Mouse (Mus musculus) gastrocnemius, postnatal 36 days (tissue): ENCODE data around the gene Zfp169. TPM values are rescaled to one million over a fixed set of nuclear protein-coding genes. Genes with fewer than 3 reads are reported as not detected.

Source experiments
- DNase-seq, 2 experiments: peaks; one replicate each; pipeline ENCODE4 v3.0.0; 2022
- intact Hi-C: fragments of 180-260 bp; cut with DNase I; formaldehyde crosslinking; loops from one replicate; pipeline ENCODE4 v1.15.1; 2025
- long read RNA-seq, 2 experiments: library from polyadenylated mRNA; stranded (forward); transcript quantifications; one replicate each; pipeline ENCODE4 v2.0.0; 2021
- total RNA-seq, 2 experiments: library from RNA; stranded (reverse); gene quantifications; 2 replicates each; pipeline ENCODE4 v1.2.3; 2021

Zfp169 gene
- 1 to 10 TPM; 2.2 to 3.6 TPM for total RNA-seq
- long read RNA-seq, experiment 1, result 0 reads
- long read RNA-seq, experiment 2, result 0 reads

- intact Hi-C loops, result no loop called here
- peak; percentile 54 to 60 for DNase-seq
Measured at GRCm38 (mm10) chr13:48513003-48513929, at the start of gene Zfp169, which contains the start of gene A830005F24Rik. TSS of gene Zfp169 (minus strand) at chr13:48513451. TSS of gene A830005F24Rik (plus strand) at chr13:48513570.

GRCm38 (mm10) chr13:48562336-48562735 is 49.1 kb upstream of the Zfp169 start:
- intact Hi-C loops, result no loop called here
- no peak for DNase-seq

GRCm38 (mm10) chr13:48561481-48561880 is 48.2 kb upstream of the Zfp169 start:
- intact Hi-C loops, result no loop called here
- DNase-seq, result no peak

- no peak for DNase-seq
- intact Hi-C loops, result no loop called here
Measured at GRCm38 (mm10) chr13:48555976-48556375, 42.7 kb upstream of the Zfp169 start.

- intact Hi-C loops, result no loop called here
- no peak for DNase-seq
Measured at GRCm38 (mm10) chr13:48554552-48554951, 41.3 kb upstream of the Zfp169 start.

GRCm38 (mm10) chr13:48553511-48553910 is 40.3 kb upstream of the Zfp169 start:
- intact Hi-C loops, result no loop called here
- DNase-seq, result no peak

- intact Hi-C loops, result no loop called here
- peak; percentile 90 for DNase-seq
Measured at GRCm38 (mm10) chr13:48552181-48553090, 39.2 kb upstream of the Zfp169 start.

- DNase-seq, result no peak
- intact Hi-C loops, result no loop called here
Measured at GRCm38 (mm10) chr13:48548296-48548695, 35.0 kb upstream of the Zfp169 start.

GRCm38 (mm10) chr13:48547623-48548022 is 34.4 kb upstream of the Zfp169 start:
- intact Hi-C loops, result no loop called here
- no peak for DNase-seq

GRCm38 (mm10) chr13:48546330-48546917 is 33.2 kb upstream of the Zfp169 start:
- intact Hi-C loops, result no loop called here
- DNase-seq, result peak; percentile 99 to 100

GRCm38 (mm10) chr13:48545476-48546281 is 32.4 kb upstream of the Zfp169 start:
- DNase-seq, result peak; percentile 89 to 97
- intact Hi-C loops, result no loop called here

GRCm38 (mm10) chr13:48544867-48545266 is 31.6 kb upstream of the Zfp169 start:
- intact Hi-C loops, result no loop called here

GRCm38 (mm10) chr13:48544391-48544790 is 31.1 kb upstream of the Zfp169 start:
- DNase-seq, result no peak
- intact Hi-C loops, result no loop called here

More at GRCm38 (mm10) chr13:48544867-48545266, 31.6 kb upstream of the Zfp169 start:
- DNase-seq, result no peak

GRCm38 (mm10) chr13:48540488-48540887 is 27.2 kb upstream of the Zfp169 start:
- intact Hi-C loops, result no loop called here

GRCm38 (mm10) chr13:48533441-48533840 is 20.2 kb upstream of the Zfp169 start:
- intact Hi-C loops, result loop anchor here (10.0 kb wide), 1 partner anchor 281 kb away; no protein-coding TSS in a partner anchor
- DNase-seq, result no peak

More at GRCm38 (mm10) chr13:48540488-48540887, 27.2 kb upstream of the Zfp169 start:
- no peak for DNase-seq

GRCm38 (mm10) chr13:48531448-48531847 is 18.2 kb upstream of the Zfp169 start:
- intact Hi-C loops, result loop anchor here (10.0 kb wide), 1 partner anchor 283 kb away; no protein-coding TSS in a partner anchor
- no peak for DNase-seq

- peak; percentile 47 to 70 for DNase-seq
- intact Hi-C loops, result loop anchor here (10.0 kb wide), 1 partner anchor 284 kb away; no protein-coding TSS in a partner anchor
Measured at GRCm38 (mm10) chr13:48530685-48531084, 17.4 kb upstream of the Zfp169 start.

- no peak for DNase-seq
- intact Hi-C loops, result no loop called here
Measured at GRCm38 (mm10) chr13:48529028-48529427, 15.8 kb upstream of the Zfp169 start.
